Mouse (Mus musculus) megakaryocyte-erythroid progenitor cell, adult 5-6 weeks (primary cell): ENCODE results near the gene Gm28038. TPM values are rescaled to one million over a fixed set of nuclear protein-coding genes. Genes with fewer than 3 reads are reported as not detected.
A peak's percentile ranks its signal among the peaks of the same experiment; 100 is the strongest.

ENCODE experiments used
- ATAC-seq: replicated peaks from 2 replicates; pipeline ENCODE4 v1.8.0; 2016; ENCODE audit warnings: mild to moderate bottlenecking, inconsistent platforms; ENCODE audit not compliant: severe bottlenecking, poor library complexity, low FRiP score, low TSS enrichment
- total RNA-seq, 2 experiments: library from RNA; stranded (forward) in 1 of 2; stranded (reverse) in 1 of 2; fragments of 200-1000, 215-1000 nt in 1 of 2; fragments of >200 nt in 1 of 2; fragmentation: Nextera tagmentation in 1 of 2; gene quantifications; 2 replicates each; pipeline ENCODE4 v1.2.3; 2014 to 2017

The Gm28038 gene
- total RNA-seq (2014; fragmentation: Nextera tagmentation) (1.8 and 15.1 TPM in 2 replicates), total RNA-seq (2017) (not detected in 2 replicates)

DNA sequence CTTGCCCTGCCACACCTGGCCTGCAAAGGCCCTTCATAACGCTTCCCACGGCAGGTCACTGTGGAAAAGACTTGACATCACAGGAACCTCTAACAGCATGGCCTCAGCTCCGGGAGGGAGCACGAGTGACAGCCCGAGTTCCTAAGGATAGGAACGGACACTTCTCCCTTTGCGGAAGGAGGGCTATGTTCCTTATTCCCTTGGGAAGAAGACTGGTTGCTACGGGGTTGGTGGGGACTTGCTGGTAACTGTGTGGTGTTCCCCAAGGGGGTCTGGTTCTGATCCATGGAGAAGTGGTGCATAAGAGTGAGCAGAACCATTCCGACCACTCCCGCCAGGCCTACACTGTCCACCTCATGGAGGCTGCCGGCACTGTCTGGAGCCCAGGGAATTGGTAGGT is at the start of gene Gm28038:
Gene Gm28038, plus strand, starts transcription at position 301 of the 400 bp plus-strand sequence.
- no peak for ATAC-seq

DNA sequence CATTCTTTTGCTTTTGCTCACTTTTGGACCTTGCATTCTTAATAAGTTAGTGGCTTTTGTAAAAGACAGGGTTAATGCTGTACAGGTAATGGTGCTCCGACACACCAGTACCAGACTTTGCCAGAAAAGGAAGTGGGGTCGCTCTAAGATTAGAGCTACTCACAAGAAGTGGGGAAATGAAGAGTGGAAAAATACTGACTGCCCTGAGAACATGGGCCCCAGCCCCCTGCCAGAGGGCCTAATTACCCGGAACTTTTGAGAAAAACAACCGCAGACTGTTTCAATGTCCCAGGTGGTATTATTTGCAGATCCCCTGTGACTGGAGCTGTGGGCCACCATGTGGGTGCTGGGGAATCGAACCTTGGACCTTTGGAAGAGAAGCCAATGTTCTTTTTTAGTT is 45.2 kb upstream of the Gm28038 start:
- no peak for ATAC-seq

GRCm38 (mm10) chr2:30236426-30237198 is 44.2 kb upstream of the Gm28038 start:
- ATAC-seq = no peak

GRCm38 (mm10) chr2:30237199-30237880 is 43.5 kb upstream of the Gm28038 start, which contains the start of gene Lrrc8a:
Lrrc8a (plus strand) TSS chr2:30237715.
- peak; percentile 80 for ATAC-seq

GRCm38 (mm10) chr2:30237881-30238280 is 43.0 kb upstream of the Gm28038 start:
- no peak for ATAC-seq

DNA sequence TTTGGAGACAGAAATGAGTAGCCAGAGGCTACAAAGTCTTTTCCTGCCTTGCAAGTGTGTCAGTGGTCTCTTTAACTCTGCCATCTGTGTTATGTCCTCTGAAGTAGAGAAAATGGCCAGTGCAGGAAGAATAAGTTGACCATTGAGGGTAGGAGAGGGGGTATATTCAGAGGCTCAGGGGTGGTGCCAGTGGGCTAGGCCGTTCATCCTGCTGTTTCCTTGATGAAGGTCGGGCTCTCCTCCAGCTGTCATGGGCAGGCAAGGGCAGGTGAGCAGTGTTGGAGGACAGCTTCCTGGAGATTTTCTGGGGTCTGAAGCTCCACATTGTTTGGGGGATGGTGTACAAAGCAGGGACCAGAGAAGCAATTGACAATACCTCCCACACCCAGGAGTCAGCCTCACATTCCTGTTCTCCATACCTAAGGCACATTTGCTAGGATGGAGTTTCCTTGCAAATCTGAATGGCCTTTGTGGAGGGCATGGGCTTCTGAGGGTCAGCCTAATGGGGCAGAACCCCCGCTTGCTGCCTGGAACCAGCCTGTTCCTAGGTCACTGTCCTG is 41.9 kb upstream of the Gm28038 start:
- no peak for ATAC-seq

DNA sequence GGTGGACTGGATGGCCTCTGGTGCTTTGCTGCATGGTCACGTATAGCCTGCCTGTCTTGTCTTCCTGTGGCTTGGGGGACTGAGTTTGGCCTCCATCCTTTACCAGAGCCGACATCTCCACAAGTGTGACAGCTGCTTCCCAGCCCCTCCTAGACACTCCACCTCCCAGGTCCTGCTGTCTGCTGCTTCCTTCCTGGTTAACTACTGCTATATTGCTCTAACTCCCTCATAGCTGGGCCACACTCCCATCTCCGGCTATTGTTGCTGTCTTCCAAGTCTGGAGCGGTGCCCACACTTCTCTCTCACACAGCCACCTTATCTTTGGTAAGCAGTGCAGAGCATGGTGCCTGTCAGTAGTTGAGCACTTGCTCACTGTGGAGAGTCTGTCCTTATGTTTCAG is 41.1 kb upstream of the Gm28038 start:
- peak; percentile 78 for ATAC-seq

GRCm38 (mm10) chr2:30240267-30240666 is 40.6 kb upstream of the Gm28038 start, which contains the start of gene Gm28035:
Gm28035 (plus strand) TSS chr2:30240567.
- no peak for ATAC-seq

DNA sequence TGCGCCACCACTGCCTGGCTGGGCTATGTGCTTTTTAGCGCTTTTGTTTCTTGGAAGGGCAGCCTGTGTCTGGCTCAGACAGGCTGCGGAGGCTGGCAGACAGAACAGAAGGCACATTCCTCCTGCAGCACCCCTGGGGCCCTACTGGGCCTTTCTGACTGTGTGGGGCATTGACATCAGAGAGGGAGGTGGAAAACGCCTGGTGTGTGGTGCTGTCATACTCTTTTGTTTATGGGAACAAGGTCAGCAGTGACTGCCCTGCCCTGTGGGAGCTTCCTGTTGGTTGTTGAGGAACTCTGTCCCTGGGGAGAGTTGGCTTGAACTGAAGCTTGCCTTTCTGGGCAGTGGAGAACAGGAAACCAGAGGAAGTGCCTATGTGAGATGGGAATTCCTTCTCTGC is 38.3 kb upstream of the Gm28038 start:
- ATAC-seq = no peak

DNA sequence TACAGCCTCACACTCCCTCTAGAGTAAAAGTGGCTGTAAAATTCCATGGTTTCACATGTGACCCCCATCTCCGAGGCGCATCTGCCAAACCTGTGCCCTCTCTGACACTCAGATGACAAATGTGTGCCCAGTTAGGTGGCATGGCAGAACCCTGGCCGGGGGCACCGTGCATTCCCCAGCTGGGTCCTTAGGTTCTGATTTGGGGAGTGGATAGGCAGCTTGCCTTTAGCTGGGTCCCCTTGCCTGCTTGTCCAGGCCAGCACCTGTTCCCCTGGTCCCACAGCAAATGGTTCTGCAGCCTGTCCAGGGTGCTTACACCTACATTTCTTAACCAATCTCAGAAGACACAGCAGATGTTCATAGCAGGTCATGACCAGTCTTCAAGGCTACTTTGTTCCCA is 37.5 kb upstream of the Gm28038 start:
- ATAC-seq = no peak

- no peak for ATAC-seq
Observed at GRCm38 (mm10) chr2:30244595-30245178, 36.2 kb upstream of the Gm28038 start.

DNA sequence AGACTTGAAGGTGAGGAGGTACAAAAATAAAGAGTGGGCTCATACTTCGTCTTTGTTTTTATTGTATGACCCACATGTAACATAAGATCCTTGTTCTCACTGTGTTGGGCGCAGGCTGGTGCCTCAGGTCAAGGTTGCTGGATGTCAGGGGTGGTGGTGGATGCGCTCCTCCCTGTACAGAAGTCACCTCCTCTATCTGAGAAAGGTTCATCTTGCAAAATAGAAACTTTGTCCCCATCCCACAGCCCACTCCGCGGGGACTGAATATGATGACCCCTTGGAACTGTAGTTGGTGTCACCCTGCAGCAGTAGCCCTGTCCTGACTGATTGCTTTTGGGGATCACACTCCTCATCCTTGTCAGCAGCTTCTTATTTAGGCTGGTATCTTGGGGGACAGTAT is 33.8 kb upstream of the Gm28038 start:
- ATAC-seq = no peak

- no peak for ATAC-seq
Observed at GRCm38 (mm10) chr2:30247681-30248080, 33.2 kb upstream of the Gm28038 start.

DNA sequence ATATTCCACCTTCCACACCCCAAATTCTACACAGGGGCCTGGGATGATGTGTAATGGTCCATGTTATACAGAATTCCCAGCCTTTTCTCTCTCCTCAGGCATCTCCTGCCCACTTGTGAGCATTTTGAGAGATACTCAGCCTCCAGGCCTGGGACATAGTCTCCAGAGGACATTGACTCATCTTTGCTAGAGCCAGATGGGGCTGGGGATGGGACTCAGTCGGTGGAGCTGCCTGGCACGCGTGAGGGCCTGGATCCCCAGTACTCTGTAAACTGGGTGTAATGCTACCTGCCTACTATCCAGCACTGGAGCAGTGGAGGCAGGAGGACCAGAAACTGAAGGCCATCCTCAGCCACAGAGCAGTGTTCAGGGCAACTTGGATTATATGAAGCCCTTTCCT is 31.7 kb upstream of the Gm28038 start:
- no peak for ATAC-seq

DNA sequence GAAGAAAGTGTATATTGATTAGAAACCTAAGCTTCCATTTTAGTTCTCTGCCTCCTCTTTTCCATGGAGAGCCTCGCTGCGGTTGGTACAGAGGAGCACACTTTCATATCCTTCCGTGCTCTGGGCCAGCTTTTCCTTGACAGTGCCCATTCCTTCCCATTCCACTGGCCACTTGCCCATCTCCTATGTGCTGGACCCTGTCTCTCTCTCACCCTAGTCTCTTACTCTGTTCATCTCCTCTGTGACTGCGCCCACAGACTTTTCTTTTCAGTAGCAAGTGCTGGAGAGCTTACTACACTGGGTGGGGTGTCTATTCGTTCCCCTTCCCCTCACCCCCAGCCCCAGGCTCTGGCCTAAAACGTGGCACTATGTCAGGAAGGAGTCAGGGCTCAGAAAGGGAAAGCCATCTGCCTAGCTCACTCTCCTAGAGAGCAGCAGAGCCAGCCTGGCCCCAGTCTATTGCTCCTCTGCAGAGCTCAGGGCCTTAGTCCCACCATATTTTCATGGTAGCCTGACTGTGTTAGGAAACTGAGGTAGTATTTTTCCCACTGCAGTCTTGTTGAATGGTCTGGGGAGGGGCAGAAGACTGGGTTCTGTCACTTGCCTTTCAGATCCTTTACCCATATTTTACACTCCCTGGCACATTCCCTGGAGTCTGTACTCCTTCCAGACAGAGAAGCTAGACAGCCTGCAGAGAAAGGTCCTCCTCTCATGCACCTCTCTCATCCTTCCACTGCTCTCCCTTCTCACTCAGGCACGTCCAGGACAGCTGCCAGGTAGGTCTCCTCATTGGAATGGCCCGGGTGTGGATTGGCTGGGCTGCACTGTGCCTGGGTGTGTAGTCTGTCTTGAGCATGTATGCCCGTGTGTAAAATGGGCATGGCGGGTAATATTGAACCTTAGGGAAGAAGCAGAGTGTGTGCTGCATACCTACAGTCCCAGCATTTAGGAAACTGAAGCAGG is 30.4 kb upstream of the Gm28038 start:
- ATAC-seq = no peak

DNA sequence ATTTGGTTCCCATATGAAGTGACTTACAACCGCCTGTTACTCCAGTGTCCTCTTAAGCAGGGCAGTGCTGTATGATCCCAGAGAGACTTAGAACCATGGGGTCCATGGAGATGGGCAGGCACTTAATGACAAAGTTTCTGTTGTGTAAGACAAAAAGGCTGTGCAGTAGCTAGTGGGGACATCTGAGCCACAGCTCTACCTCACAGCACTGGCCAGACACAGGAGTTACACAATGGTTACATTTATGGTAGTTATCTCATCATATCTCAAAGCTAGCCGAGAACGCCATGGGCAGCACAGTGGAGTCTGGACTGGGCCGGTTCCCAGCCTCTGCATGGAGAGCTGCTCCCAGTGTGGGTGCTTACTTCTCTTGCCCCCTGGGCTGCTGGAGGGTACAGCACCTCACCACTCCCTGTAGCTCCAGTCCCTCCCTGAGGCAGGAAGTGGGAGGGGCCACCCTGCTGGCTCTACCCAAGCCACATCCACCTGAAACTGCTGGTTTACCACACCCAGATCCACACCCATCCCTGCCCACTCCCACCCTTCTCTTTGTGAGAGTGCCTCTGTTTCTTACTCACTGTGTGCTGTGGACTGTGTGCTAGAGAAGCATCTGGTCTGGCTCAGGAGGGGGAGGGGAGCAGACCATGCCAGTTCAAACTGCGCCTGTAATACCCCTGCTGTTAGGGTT is 29.3 kb upstream of the Gm28038 start:
- ATAC-seq = peak; percentile 90

GRCm38 (mm10) chr2:30252521-30252920 is 28.3 kb upstream of the Gm28038 start:
- ATAC-seq = no peak

GRCm38 (mm10) chr2:30253809-30254208 is 27.0 kb upstream of the Gm28038 start:
- no peak for ATAC-seq
